Mouse (Mus musculus) midbrain, embryonic 10.5 days (tissue): ENCODE measurements at regions not wholly inside any gene's neighbourhood (a gene's known extent, or its start where the extent isn't known, plus 50 kb on each side); places are given as distances from the start of the nearest gene placed in this dataset.

Source experiments
- DNase-seq: peaks from one replicate; pipeline ENCODE4 v3.0.0-alpha.2; 2017; ENCODE audit warnings: low spot score
- H3K27ac ChIP-seq: fragments of 300-500 bp; sonication (generic); replicated peaks from 2 replicates; pipeline ENCODE4 v1.5.1; 2016; ENCODE audit warnings: mild to moderate bottlenecking
- H3K27me3 ChIP-seq: fragments of 300-500 bp; sonication (generic); 2 replicates; pipeline ENCODE4 v1.6.1; 2016; ENCODE audit warnings: low read depth, mild to moderate bottlenecking; ENCODE audit not compliant: poor library complexity, severe bottlenecking
- H3K36me3 ChIP-seq: fragments of 300-500 bp; sonication (generic); 2 replicates; pipeline ENCODE4 v1.6.1; 2016; ENCODE audit warnings: mild to moderate bottlenecking, moderate library complexity
- H3K4me1 ChIP-seq: fragments of 300-500 bp; sonication (generic); 2 replicates; pipeline ENCODE4 v1.6.1; 2016
- H3K4me3 ChIP-seq: fragments of 300-500 bp; sonication (generic); 2 replicates; pipeline ENCODE4 v1.5.1; 2016; ENCODE audit warnings: mild to moderate bottlenecking, moderate library complexity
- H3K9me3 ChIP-seq: fragments of 300-500 bp; sonication (generic); replicated peaks from 2 replicates; pipeline ENCODE4 v1.6.1; 2016; ENCODE audit warnings: mild to moderate bottlenecking
- WGBS: fragments of 180-500 bp; shearing (Covaris S2); methylation state at CpG from one replicate; pipeline ENCODE4 v1.1.7; 2016; 5-methylcytosine and 5-hydroxymethylcytosine counted together

DNA sequence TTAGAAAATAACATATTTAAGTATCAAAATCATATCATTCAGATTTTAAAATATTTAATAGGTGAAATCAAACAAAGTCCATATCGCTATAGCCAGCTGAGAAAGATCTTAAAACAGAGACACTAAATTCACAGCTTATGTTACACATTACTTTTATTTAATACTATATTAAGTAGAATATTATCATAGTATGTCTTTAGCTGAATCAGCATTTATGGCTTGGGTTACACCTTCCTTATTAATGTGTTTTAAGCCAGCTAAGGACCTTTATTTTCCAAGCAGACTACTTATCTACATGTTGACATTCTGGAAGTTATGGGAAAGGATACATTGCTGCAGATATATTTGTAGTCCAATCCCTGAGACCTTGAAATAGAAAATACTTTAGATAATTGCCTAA, 684.9 kb upstream of the Adgrl4 start:
- 93% methylated on average over 1 of the region's 1 CpGs for WGBS

DNA sequence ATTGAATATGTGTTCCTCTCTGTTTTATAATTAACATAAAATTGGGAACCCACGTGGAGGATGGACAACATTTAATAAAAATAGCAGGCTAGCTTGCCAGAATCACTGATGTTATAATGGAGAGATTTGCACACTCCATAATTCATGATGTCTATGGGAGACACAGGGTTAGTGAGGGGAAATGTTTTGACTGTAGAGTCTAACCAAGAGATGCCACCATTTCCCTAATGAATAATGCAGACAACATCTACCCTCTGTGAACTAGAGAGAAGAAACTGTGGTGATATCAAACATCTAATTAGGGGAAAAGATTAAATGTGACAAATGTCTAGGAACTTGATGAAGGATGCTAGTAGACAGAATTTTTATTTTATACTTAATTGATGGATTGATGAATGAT, 677.8 kb upstream of the Adgrl4 start:
- Histone ChIP-seq H3K27ac (no peak overlapping the region), H3K4me1 (no peaks in the 10 kb centered on the region), H3K36me3 (no peaks in the 10 kb centered on the region), H3K9me3 (no peaks in the 10 kb centered on the region), H3K27me3 (no peaks in the 10 kb centered on the region), H3K4me3 (no peak overlapping the region)
- 73% methylated on average over 1 of the region's 1 CpGs for WGBS
- DNase-seq: no peak

More for the DNA sequence above, 684.9 kb upstream of the Adgrl4 start:
- H3K4me1 ChIP-seq: no peaks in the 10 kb centered on the region
- no peaks in the 10 kb centered on the region for H3K27me3 ChIP-seq
- H3K27ac ChIP-seq: no peak overlapping the region
- DNase-seq: no peak
- H3K4me3 ChIP-seq: no peak overlapping the region
- H3K9me3 ChIP-seq: no peaks in the 10 kb centered on the region
- H3K36me3 ChIP-seq: no peaks in the 10 kb centered on the region

DNA sequence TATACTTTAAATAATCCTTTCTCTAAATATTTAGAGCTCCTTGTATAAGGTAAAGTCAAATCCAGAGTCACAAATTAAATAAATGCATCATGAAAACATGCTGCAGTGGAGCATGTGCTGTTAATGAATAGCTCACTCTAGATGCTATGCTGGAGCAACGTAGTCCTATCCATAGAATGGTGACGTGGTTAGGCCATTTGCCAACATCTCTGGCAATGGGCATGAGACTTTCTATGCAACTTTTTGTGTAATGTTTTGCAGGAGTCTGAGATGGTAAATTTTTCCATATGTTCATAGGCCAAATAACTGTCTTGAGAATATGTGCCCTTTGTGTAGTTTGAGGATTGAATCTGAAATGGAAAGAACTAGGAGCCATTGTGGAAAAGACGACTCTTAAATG, 653.1 kb upstream of the Adgrl4 start:
- no peak overlapping the region for H3K4me3 ChIP-seq
- H3K4me1 ChIP-seq: no peaks in the 10 kb centered on the region
- H3K27ac ChIP-seq: no peak overlapping the region
- H3K27me3 ChIP-seq: no peaks in the 10 kb centered on the region
- H3K9me3 ChIP-seq: no peaks in the 10 kb centered on the region
- H3K36me3 ChIP-seq: no peaks in the 10 kb centered on the region
- no peak for DNase-seq
- 88% methylated on average over 3 of the region's 3 CpGs for WGBS

DNA sequence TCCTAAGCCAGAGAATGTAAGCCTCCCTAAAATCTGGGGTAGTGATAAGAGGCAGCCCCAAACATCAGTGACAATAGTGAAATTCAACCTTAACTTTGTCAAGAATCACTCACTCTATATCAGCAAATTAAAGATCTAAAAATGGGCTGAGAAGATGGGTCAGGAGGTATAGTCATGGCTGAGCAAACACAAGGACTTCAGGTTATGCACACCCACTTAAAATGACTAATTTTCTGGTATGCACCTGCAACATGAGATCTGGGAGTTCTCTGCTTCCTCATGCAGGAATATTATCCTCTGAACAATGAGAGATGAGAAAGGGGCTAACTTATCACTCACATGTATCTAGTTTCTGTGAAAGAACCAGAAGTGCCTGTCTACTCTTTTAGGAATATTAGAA, 619.9 kb upstream of the Adgrl4 start:
- Histone ChIP-seq H3K4me1 (no peaks in the 10 kb centered on the region), H3K27ac (no peak overlapping the region), H3K27me3 (no peaks in the 10 kb centered on the region), H3K9me3 (no peaks in the 10 kb centered on the region), H3K36me3 (no peaks in the 10 kb centered on the region), H3K4me3 (no peak overlapping the region)
- DNase-seq: no peak

DNA sequence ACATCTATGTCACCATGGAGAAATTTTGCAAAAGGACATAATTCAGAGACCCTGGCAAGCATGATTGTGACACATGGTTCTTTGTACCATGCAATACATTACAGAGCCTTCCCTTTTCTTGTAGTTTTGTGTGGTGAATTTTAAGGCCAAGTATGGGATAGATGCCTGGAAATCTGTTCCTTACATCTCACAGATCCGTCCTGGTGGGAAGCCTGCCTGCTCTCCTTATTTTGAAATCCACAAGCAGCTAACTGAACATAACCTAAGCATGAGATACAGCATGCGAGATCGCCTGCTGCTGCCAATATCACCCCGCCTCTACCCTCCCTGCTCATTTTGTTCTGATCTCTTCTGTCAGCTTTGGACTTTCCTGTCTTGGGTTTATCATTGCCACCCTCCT, 618.3 kb upstream of the Adgrl4 start:
- no peaks in the 10 kb centered on the region for H3K9me3 ChIP-seq
- WGBS: 84% methylated on average over 4 of the region's 4 CpGs

DNA sequence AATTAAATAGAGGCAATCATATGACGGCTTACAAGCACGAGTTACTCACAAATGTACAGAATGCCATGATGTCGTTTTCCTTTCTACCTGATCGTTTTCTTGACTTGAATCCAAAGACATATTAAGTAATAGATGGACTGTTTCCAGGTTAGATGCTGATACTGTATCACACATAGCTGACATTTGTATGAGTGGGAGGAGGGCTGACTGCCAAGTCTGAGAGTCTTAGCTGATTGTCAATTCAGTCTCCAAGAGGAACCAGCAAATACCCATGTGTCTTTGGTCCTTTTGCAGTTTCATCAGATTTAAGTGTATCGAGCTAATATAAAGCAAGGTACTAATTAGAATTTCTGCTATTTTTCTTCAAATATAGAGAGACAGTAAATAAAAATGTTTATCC, 617.6 kb upstream of the Adgrl4 start:
- Histone ChIP-seq H3K36me3 (no peaks in the 10 kb centered on the region), H3K4me1 (no peaks in the 10 kb centered on the region), H3K27me3 (no peaks in the 10 kb centered on the region), H3K9me3 (no peaks in the 10 kb centered on the region), H3K27ac (no peak overlapping the region), H3K4me3 (no peak overlapping the region)
- DNase-seq: no peak
- 93% methylated on average over 5 of the region's 5 CpGs for WGBS

More for the DNA sequence above, 618.3 kb upstream of the Adgrl4 start:
- no peaks in the 10 kb centered on the region for H3K4me1 ChIP-seq
- no peak for DNase-seq
- no peaks in the 10 kb centered on the region for H3K27me3 ChIP-seq
- no peaks in the 10 kb centered on the region for H3K36me3 ChIP-seq
- H3K4me3 ChIP-seq: no peak overlapping the region
- no peak overlapping the region for H3K27ac ChIP-seq

DNA sequence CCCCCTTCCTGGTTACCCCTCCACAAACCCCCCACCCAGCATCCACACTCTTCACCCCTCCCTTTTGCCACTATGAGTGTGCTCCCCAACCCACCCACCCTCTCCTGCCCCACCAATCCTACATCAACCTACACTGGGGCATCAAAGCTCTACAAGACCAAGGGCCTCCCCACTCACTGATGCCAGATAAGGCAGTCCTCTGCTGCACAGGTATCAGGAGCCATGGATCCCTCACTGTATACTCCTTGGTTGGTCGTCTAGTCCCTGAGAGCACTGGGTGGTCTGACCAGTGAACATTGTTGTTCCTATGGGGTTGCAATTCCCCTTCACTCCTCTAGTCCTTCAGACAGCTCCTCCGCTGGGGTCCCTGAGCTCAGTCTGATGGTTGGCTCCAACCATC, 591.7 kb upstream of the Adgrl4 start:
- 83% methylated on average over 2 of the region's 2 CpGs for WGBS
- Histone ChIP-seq H3K36me3 (no peaks in the 10 kb centered on the region), H3K9me3 (no peaks in the 10 kb centered on the region), H3K27ac (no peak overlapping the region), H3K27me3 (no peaks in the 10 kb centered on the region), H3K4me3 (no peak overlapping the region), H3K4me1 (no peaks in the 10 kb centered on the region)
- DNase-seq: no peak

DNA sequence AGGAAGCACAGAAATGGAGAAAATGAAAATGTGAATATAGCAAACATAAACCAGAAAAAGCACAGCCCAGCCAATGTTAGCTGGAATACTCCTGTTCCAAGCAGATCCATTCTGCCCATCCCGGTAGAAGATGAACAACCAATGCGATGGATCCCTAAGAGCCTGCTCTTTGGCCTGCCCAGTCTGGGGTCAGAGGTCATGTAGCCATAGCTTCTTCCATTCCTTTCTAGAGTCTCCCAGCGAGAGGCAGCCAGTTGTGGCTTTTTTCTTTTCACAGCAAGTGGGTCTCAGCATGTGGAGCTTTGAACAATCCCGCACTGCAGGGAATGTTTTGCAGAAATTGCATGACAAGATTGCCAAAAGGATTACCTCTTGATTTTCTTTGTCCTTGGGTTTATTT, 585.6 kb upstream of the Adgrl4 start:
- Histone ChIP-seq H3K4me3 (no peak overlapping the region), H3K9me3 (no peaks in the 10 kb centered on the region), H3K27me3 (no peaks in the 10 kb centered on the region), H3K36me3 (no peaks in the 10 kb centered on the region), H3K4me1 (peaks cover 14% of the 10 kb centered on the region), H3K27ac (no peak overlapping the region)
- peak; percentile 63 for DNase-seq
- WGBS: 4% methylated on average over 4 of the region's 4 CpGs

DNA sequence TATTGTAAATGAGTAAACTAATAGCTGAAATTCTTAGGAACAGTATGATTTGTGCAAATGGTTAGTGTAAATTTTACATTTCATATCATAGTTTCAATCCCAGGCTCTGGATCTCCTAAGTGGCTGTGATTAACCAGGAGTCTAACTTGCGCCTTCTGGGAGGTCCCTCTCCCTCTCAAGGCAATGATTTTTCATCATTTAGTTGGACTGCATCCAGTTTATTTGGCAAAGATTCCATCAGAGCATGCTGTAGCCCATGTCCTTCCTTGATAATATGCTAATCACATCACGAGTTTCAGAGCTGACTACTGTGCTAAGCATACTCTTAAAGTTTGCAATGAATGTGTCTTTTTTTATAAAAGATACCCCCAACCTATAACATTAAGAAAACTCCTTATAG, 541.0 kb upstream of the Adgrl4 start:
- no peak for DNase-seq
- Histone ChIP-seq H3K9me3 (no peaks in the 10 kb centered on the region), H3K27me3 (no peaks in the 10 kb centered on the region), H3K4me3 (no peak overlapping the region), H3K36me3 (no peaks in the 10 kb centered on the region), H3K27ac (no peak overlapping the region), H3K4me1 (no peaks in the 10 kb centered on the region)
- WGBS: 85% methylated on average over 2 of the region's 2 CpGs

DNA sequence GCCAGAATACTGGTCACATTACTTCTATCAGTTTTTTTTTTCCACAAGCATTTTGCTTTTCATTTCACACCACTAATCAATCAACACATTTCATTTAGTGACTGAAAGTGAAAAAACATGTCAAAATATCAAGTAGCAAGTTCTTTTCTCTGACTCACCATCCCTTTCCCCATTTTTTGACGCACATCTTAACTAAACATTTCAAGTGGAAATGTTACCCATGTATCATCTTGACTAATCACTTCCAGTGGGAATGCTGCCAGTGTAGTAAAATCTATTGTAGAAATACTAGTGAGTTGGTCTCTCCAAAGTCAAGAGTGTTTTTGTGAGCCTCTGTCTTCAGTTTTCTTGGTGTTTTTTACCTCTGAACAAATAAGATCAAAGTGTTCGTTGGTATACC, 527.6 kb upstream of the Adgrl4 start:
- DNase-seq: no peak
- H3K9me3 ChIP-seq: no peaks in the 10 kb centered on the region
- H3K36me3 ChIP-seq: no peaks in the 10 kb centered on the region
- H3K4me1 ChIP-seq: no peaks in the 10 kb centered on the region
- H3K27me3 ChIP-seq: no peaks in the 10 kb centered on the region
- H3K27ac ChIP-seq: no peak overlapping the region
- H3K4me3 ChIP-seq: no peak overlapping the region
- 85% methylated on average over 2 of the region's 2 CpGs for WGBS

DNA sequence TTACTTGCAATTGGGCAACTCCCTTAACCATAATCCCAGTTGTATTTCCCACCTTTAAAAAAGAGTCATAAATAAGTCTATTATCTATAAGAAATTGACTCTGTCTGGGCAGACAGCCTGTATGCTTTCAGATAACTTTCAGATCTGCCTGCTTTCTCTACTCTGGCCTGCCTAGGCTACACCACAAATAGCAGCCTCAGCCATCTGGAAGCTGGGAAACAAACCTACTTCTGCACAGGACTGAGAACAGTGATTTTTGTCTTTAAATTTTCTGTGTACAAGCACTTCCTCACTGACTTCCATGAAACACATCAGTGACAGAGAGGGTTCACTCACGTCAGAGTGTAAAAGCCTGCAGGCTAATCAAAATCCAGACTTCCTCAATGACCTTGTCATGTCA, 482.8 kb upstream of the Adgrl4 start:
- Histone ChIP-seq H3K9me3 (no peaks in the 10 kb centered on the region), H3K4me3 (no peak overlapping the region), H3K27ac (no peak overlapping the region), H3K27me3 (no peaks in the 10 kb centered on the region), H3K4me1 (no peaks in the 10 kb centered on the region), H3K36me3 (no peaks in the 10 kb centered on the region)
- 84% methylated on average over 1 of the region's 1 CpGs for WGBS
- no peak for DNase-seq

DNA sequence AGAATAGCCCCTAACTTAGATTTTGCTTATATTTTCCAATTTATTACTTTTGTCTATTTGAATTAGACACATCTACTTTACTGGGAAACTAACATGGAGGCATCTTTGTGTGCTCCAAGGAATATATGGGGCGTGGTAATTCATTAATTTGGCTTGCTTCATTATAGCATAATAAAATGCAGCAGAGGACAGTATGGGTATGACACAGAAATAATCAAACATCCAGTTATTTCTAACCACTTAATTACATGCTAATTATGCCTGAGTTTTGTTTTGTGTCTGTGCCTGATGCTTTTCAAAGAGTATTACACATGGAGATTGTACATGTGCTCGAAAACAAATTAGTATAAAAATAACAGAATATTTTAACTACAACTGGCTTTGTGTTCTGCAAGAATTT, 438.0 kb upstream of the Adgrl4 start:
- DNase-seq: no peak
- H3K36me3 ChIP-seq: no peaks in the 10 kb centered on the region
- 90% methylated on average over 2 of the region's 2 CpGs for WGBS
- H3K27me3 ChIP-seq: no peaks in the 10 kb centered on the region
- H3K4me1 ChIP-seq: peaks cover 7% of the 10 kb centered on the region
- H3K9me3 ChIP-seq: no peaks in the 10 kb centered on the region
- H3K27ac ChIP-seq: no peak overlapping the region
- no peak overlapping the region for H3K4me3 ChIP-seq

DNA sequence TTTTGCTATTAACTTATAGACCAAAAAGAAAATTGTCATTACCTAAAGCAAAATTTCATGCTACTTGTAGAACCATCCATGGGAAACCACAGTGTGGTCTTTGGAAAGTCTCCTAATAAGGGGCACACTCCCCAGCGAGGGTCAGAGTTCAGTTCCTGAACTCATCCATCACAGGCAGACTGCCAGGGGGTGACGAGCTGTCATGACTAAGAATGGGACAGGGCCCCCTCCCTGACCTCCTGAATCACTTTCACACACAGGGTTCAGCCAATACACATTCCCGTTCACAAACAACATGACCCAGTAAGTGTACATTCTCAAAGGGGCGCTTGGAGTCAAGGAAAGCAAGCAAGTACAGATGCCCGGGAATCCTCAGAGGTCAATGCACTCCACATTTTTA, 437.5 kb upstream of the Adgrl4 start:
- H3K27ac ChIP-seq: no peak overlapping the region
- H3K9me3 ChIP-seq: no peaks in the 10 kb centered on the region
- H3K4me1 ChIP-seq: peaks cover 7% of the 10 kb centered on the region
- no peaks in the 10 kb centered on the region for H3K27me3 ChIP-seq
- H3K4me3 ChIP-seq: no peak overlapping the region
- 39% methylated on average over 5 of the region's 5 CpGs for WGBS
- no peaks in the 10 kb centered on the region for H3K36me3 ChIP-seq
- peak; percentile 44 for DNase-seq

DNA sequence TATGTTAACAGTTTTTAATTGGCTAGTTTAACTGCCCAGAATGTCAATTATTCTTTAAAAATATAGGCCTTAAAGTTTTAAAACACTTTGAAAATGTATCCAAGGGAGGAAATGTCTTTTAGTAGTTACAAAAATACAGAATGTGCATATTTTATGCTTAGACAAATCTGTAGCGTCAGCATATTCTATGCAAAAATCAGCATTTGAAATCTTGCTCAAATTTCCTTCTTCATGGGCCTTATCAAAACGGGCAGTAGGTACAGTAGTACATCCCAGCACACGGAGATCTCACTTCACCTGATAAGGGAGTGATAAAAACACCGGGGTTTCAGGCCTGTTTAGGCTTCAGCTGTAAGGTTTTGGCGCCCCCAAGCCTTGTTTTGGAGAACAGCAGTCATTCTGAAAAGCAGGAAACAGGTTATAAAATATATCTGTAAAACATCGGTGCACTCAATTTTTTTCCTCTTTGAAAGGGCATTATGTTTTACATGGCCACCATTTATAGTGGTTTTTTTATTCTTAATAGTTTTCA, 435.7 kb upstream of the Adgrl4 start:
- DNase-seq: peak; percentile 17
- Histone ChIP-seq H3K9me3 (no peaks in the 10 kb centered on the region), H3K4me1 (peaks cover 7% of the 10 kb centered on the region), H3K27me3 (no peaks in the 10 kb centered on the region), H3K4me3 (no peak overlapping the region), H3K36me3 (no peaks in the 10 kb centered on the region), H3K27ac (no peak overlapping the region)
- 40% methylated on average over 6 of the region's 6 CpGs for WGBS
